Comparison of ENCODE assay signal across 23 mouse cellular contexts in the genomic region with DNA sequence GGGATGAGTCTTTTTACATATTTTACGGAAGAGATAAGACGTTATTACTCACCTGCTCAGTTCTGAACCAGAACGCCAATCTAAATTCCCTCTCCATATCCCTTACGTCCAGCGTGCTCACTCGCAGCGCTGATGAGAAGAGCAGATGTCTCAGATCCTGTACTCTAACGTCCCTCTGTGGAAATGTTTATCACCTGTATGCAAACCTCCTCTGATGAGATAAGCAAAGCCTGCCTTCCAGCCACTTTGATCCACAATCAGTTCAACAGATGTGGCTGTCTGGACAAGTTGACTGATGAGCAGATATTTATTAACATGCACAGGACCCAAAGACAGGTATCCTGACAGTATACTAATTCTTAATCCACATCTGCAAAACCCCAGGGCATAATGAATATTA. TPM values are rescaled to one million over a fixed set of nuclear protein-coding genes. Genes with fewer than 3 reads are reported as not detected.
DNase-seq lines count a peak whose midpoint lies in the region; ATAC-seq and TF ChIP-seq lines count a peak whose summit lies in the region.
"Had no signal": no experiment of that assay in that cellular context is flagged by ENCODE, and none has a peak within 500 bp of the region (broad histone marks: within the 10 kb centered on the region; RNA-seq: fewer than 3 reads in every experiment).

No protein-coding gene starts in this region.

- H3K4me1 ChIP-seq in G1E (ENCODE audit: insufficient read depth, low read depth, low read length): peaks cover 65% of the 10 kb centered on the region
- peaks cover 48 to 59% of the 10 kb centered on the region in 2 experiments for H3K4me1 ChIP-seq in liver, embryonic 14.5 days (replicated peaks; ENCODE audit: control insufficient read depth in 2 of 2, insufficient read depth in 2 of 2, low read length in 1 of 2)
- H3K4me1 ChIP-seq in midbrain, embryonic 14.5 days (ENCODE audit: control insufficient read depth, insufficient read depth, low read length): peaks cover 18% of the 10 kb centered on the region

- no peak overlapping the region; the same call in 1 of the 2 replicates for H3K9ac ChIP-seq in liver, embryonic 14.5 days (replicated peaks)
- H3K9ac ChIP-seq in midbrain, embryonic 14.5 days (replicated peaks; ENCODE audit: low read length): no peak overlapping the region
- H3K9ac ChIP-seq: embryonic facial prominence, embryonic 12.5 days; forebrain, embryonic 15.5 days; heart, embryonic 13.5 days; hindbrain, embryonic 12.5 days had no signal

- TF ChIP-seq EP300 in liver, embryonic 14.5 days (IDR thresholded peaks at IDR 0.05; ENCODE audit: low read depth): no peak

- no peaks in the 10 kb centered on the region for H3K36me3 ChIP-seq in G1E (replicated peaks)
- no peaks in the 10 kb centered on the region for H3K36me3 ChIP-seq in liver, embryonic 14.5 days (replicated peaks; ENCODE audit: control insufficient read depth, insufficient read depth, low read depth)
- H3K36me3 ChIP-seq in midbrain, embryonic 14.5 days (ENCODE audit: control insufficient read depth, insufficient read depth, low read length): no peaks in the 10 kb centered on the region
- H3K36me3 ChIP-seq: embryonic facial prominence, embryonic 12.5 days; forebrain, embryonic 15.5 days; heart, embryonic 13.5 days; hindbrain, embryonic 12.5 days had no signal

- DNase-seq in heart, adult 11 months: peak; percentile 89
- no peak for DNase-seq in heart, postnatal 14 days
- DNase-seq in G1E (ENCODE audit: low spot score): no peak
- DNase-seq in liver, embryonic 14.5 days (ENCODE audit: low read depth in 3 of 3, low spot score in 3 of 3): no peak
- DNase-seq in mesoderm, embryonic 11.5 days (ENCODE audit: low read depth, low spot score): peak; percentile 47
- no peak for DNase-seq in thymus, postnatal 36 days
- DNase-seq in midbrain, embryonic 14.5 days: no peak
- DNase-seq: adrenal gland, adult 2 months; adrenal gland, postnatal 25 days; cerebellum, adult 18-20 months; cerebellum, postnatal 10 days; gastrocnemius, postnatal 10 days; heart, postnatal 4 days had no signal

- TF ChIP-seq CTCF in G1E (IDR thresholded peaks at IDR 0.05; ENCODE audit: low read depth, low read length): no peak
- TF ChIP-seq CTCF in liver, embryonic 14.5 days (IDR thresholded peaks at IDR 0.05; ENCODE audit: low read depth): no peak

- H3K27me3 ChIP-seq in G1E (ENCODE audit: insufficient read depth, low read length): peaks cover 2% of the 10 kb centered on the region; the same call in 1 of the 2 replicates
- H3K27me3 ChIP-seq in liver, embryonic 14.5 days (ENCODE audit: control insufficient read depth, insufficient read depth, low read length): no peaks in the 10 kb centered on the region
- no peaks in the 10 kb centered on the region for H3K27me3 ChIP-seq in midbrain, embryonic 14.5 days (ENCODE audit: control insufficient read depth, insufficient read depth, low read length)
- H3K27me3 ChIP-seq: embryonic facial prominence, embryonic 12.5 days; forebrain, embryonic 15.5 days; heart, embryonic 13.5 days; hindbrain, embryonic 12.5 days had no signal

- H3K4me3 ChIP-seq in G1E (ENCODE audit: low read depth, low read length): peak overlapping the region; percentile 8; the same call in 1 of the 2 replicates
- no peak overlapping the region for H3K4me3 ChIP-seq in liver, embryonic 14.5 days (ENCODE audit: insufficient read depth in 1 of 2, low read depth in 2 of 2, low read length in 2 of 2)
- H3K4me3 ChIP-seq in midbrain, embryonic 14.5 days (replicated peaks; ENCODE audit: low read depth, low read length): no peak overlapping the region
- H3K4me3 ChIP-seq: embryonic facial prominence, embryonic 12.5 days; forebrain, embryonic 15.5 days; heart, embryonic 13.5 days; hindbrain, embryonic 12.5 days had no signal

- no peak overlapping the region; the same call in 1 of the 2 replicates for H3K27ac ChIP-seq in liver, embryonic 14.5 days
- H3K27ac ChIP-seq in midbrain, embryonic 14.5 days (replicated peaks; ENCODE audit: low read depth, low read length): no peak overlapping the region
- H3K27ac ChIP-seq: embryonic facial prominence, embryonic 12.5 days; forebrain, embryonic 15.5 days; heart, embryonic 13.5 days; hindbrain, embryonic 12.5 days had no signal

- intact Hi-C loops in heart, postnatal 14 days (cut with DNase I): no loop called here

- H3K9me3 ChIP-seq in G1E (replicated peaks): no peaks in the 10 kb centered on the region
- no peaks in the 10 kb centered on the region for H3K9me3 ChIP-seq in liver, embryonic 14.5 days (ENCODE audit: control insufficient read depth, low read length)
- no peaks in the 10 kb centered on the region for H3K9me3 ChIP-seq in midbrain, embryonic 14.5 days (ENCODE audit: control insufficient read depth, low read length)
- H3K9me3 ChIP-seq: embryonic facial prominence, embryonic 12.5 days; forebrain, embryonic 15.5 days; heart, embryonic 13.5 days; hindbrain, embryonic 12.5 days had no signal

- H3K4me2 ChIP-seq in liver, embryonic 14.5 days (ENCODE audit: low read depth): peak overlapping the region; percentile 33; the same call in 1 of the 2 replicates
- no peak overlapping the region for H3K4me2 ChIP-seq in midbrain, embryonic 14.5 days (ENCODE audit: low read length)
- H3K4me2 ChIP-seq: embryonic facial prominence, embryonic 12.5 days; forebrain, embryonic 15.5 days; heart, embryonic 13.5 days; hindbrain, embryonic 12.5 days had no signal

- peak; percentile 38; the same call in 1 of the 2 replicates for ATAC-seq in G1E (ENCODE audit: extremely low read depth, insufficient number of reproducible peaks, low FRiP score, poor library complexity, severe bottlenecking)
- ATAC-seq in liver, embryonic 14.5 days (ENCODE audit: insufficient read depth): no peak
- ATAC-seq in midbrain, embryonic 14.5 days (ENCODE audit: low FRiP score, low TSS enrichment): no peak
- ATAC-seq: forebrain, embryonic 15.5 days; hindbrain, embryonic 16.5 days had no signal

- 31% methylated on average over 8 of the region's 8 CpGs for WGBS in liver, embryonic 14.5 days (ENCODE audit: insufficient replicate concordance)
- 77% methylated on average over 8 of the region's 8 CpGs for WGBS in midbrain, embryonic 14.5 days

RNA-seq across cellular contexts. Expression of gene Gm11084, which starts 13.7 kb away (rescaled TPM):
- not detected for total RNA-seq in heart, postnatal 14 days (2021)
- total RNA-seq in G1E (2014; fragmentation: Nextera tagmentation) (not detected in 2 replicates), G1E (2017) (not detected in 2 replicates)
- not detected in 2 replicates for polyA plus RNA-seq in G1E (2012)
- polyA plus RNA-seq in liver, embryonic 14.5 days (2012; rRNA removed): not detected in 2 replicates
- polyA plus RNA-seq in liver, embryonic 14.5 days (2014; fragmentation: Nextera tagmentation; extraction: Ambion mirVana): not detected in 2 replicates
- polyA plus RNA-seq in midbrain, embryonic 14.5 days (2014; fragmentation: Nextera tagmentation; extraction: Ambion mirVana): not detected in 2 replicates
- total RNA-seq: adrenal gland, adult 2 months; adrenal gland, postnatal 25 days; gastrocnemius, postnatal 10 days; gastrocnemius, postnatal 4 days; heart, postnatal 4 days had no signal
- polyA plus RNA-seq: adrenal gland, adult 2 months; C2C12; embryonic facial prominence, embryonic 12.5 days; forebrain, embryonic 11.5 days; forebrain, embryonic 15.5 days; frontal cortex, adult 2 months; heart, embryonic 13.5 days; heart, postnatal 0 days; hindbrain, embryonic 12.5 days; hindbrain, embryonic 16.5 days had no signal

RNA-seq across cellular contexts. Expression of gene Sp3, which starts 19.9 kb away (rescaled TPM):
- total RNA-seq in heart, postnatal 14 days (2021): 10 to 100 TPM; 43.8 TPM
- total RNA-seq in G1E (2014; fragmentation: Nextera tagmentation): 130 and 136 TPM in 2 replicates
- 129 and 143 TPM in 2 replicates for total RNA-seq in G1E (2017)
- polyA plus RNA-seq in G1E (2012): 10.9 and 13.4 TPM in 2 replicates
- polyA plus RNA-seq in liver, embryonic 14.5 days (2012; rRNA removed): 13.1 and 19.0 TPM in 2 replicates
- polyA plus RNA-seq in liver, embryonic 14.5 days (2014; fragmentation: Nextera tagmentation; extraction: Ambion mirVana): 35.0 and 36.2 TPM in 2 replicates
- polyA plus RNA-seq in midbrain, embryonic 14.5 days (2014; fragmentation: Nextera tagmentation; extraction: Ambion mirVana): 43.5 and 61.5 TPM in 2 replicates

Comparison
In these comparisons a context has a peak if more than half of its experiments do, and no peak if none do; other contexts are left out.
1. DNase-seq: peak in heart, adult 11 months (single experiment) and mesoderm, embryonic 11.5 days (single experiment); none in heart, postnatal 14 days (0 of 2), G1E (single experiment), liver, embryonic 14.5 days (0 of 3), thymus, postnatal 36 days (0 of 2) and midbrain, embryonic 14.5 days (single experiment).